Mouse (Mus musculus) ES-Bruce4 (cell line): ENCODE results near the gene Hexa.

Experiments
- CTCF ChIP-seq: IDR thresholded peaks from one replicate; pipeline ENCODE4 v1.8.1; 2011; ENCODE audit warnings: low read depth, low read length
- POLR2A ChIP-seq: IDR thresholded peaks from one replicate; pipeline ENCODE4 v1.8.1; 2011; ENCODE audit warnings: low read length; ENCODE audit not compliant: insufficient read depth

GRCm38 (mm10) chr9:59547869-59548268 lies 8.5 kb downstream of the Hexa start:
- TF ChIP-seq CTCF (no peak), POLR2A (no peak)
